Mouse (Mus musculus) layer of hippocampus, adult 2 months (tissue): ENCODE data around the gene H2-M10.6. TPM values are rescaled to one million over a fixed set of nuclear protein-coding genes. Genes with fewer than 3 reads are reported as not detected.

Source experiments
- DNase-seq, 2 experiments: peaks; one replicate each; pipeline ENCODE4 v3.0.0; 2022; ENCODE audit warnings: low spot score in 2 of 2
- H3K27ac ChIP-seq: fragments of 200-600 bp; 2 replicates; pipeline ENCODE4 v1.8.1; 2022
- H3K4me3 ChIP-seq: fragments of 200-600 bp; 2 replicates; pipeline ENCODE4 v1.8.1; 2022; ENCODE audit warnings: mild to moderate bottlenecking
- CTCF ChIP-seq: fragments of 200-600 bp; conservative IDR thresholded peaks from 2 replicates; pipeline ENCODE4 v1.8.1; 2022; ENCODE audit warnings: antibody characterized with exemption, mild to moderate bottlenecking, moderate library complexity
- total RNA-seq, 2 experiments: library from RNA; stranded (reverse); gene quantifications; 2 replicates each; pipeline ENCODE4 v1.2.3; 2021

H2-M10.6 gene
- total RNA-seq, 2 experiments from 2014 or later = not detected

DNA sequence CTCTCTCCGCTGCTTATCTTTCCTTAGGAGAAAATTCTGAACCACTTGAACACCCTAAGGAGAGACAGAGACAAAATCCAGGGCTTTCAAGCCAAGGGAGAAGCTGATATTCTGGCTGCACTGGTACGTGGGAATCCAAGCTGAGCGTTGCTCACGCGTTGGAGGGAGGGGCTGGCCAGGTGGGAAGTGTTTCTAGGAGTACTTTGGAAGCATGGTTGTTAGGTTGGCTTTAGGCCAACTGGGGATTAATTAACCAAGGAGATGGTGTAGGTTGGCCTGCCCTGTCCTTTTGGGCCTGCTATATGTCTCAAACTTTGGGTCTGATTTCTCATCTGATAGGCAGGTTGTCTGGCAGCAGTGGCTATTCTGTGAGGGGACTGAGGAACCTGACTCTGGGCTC, 39.2 kb downstream of the H2-M10.6 start:
- no peak for TF ChIP-seq CTCF
- no peak overlapping the region for H3K27ac ChIP-seq
- no peak overlapping the region for H3K4me3 ChIP-seq
- DNase-seq = no peak

DNA sequence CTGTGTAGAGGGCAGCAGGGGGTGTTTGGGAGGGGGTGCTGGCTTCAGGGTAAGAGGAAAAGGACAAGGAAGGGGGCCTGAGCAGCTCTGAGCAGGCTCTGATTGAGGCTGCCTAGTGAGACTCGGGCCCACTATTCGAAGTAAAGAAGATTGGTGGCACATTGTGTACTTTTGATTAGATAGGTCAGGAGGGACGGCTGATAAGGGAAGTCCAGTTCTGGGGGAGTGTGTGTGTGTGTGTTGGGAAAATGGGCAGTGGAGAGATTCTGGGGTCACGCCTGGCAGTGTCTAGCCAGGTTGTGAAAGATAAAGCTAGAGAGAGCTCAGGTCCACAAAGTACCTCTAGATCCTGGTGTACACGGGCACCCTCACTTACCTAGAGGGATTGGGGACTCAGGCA, 39.7 kb downstream of the H2-M10.6 start:
- no peak for TF ChIP-seq CTCF
- H3K27ac ChIP-seq = no peak overlapping the region
- H3K4me3 ChIP-seq = no peak overlapping the region
- DNase-seq = no peak

DNA sequence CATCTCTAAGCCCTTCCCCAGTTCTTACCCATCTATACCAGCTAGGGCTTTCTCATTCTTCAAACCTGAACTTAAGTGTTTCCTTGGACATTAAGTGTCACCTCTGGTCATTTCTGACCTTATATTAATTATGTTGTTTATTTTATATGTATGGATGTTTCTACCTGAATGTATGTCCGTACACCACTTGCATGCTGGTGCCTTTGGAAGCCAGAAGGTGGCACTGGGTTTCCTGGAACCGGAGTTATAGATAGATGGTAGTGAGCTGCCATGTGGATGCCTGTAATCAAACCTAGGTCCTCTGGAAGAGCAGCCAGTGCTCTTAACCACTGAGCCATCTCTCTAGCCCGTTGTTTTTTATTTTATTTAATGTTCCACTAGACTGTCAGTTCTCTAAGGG, 43.5 kb downstream of the H2-M10.6 start:
- DNase-seq = no peak
- H3K27ac ChIP-seq = no peak overlapping the region
- H3K4me3 ChIP-seq = no peak overlapping the region
- TF ChIP-seq CTCF = no peak

DNA sequence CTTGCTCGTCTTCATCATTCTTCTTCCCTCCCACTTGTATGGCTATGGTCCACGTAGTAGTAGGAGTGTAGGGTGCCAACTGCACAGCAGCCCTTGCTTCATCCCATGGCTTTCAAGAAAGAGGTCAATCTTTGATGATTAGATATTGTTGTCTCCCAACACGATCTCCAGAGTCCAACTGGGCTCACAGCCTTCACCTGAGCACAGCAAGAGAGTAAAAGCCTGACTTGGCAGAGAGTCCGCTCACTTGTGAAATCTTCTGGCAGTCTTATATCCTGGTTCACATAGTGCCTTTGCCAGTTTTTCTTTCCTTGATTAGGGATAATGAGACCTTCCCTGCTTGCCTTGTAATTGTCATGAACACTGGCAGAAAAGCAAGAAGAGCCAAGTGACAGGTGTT, 44.3 kb downstream of the H2-M10.6 start:
- no peak for TF ChIP-seq CTCF
- DNase-seq = no peak
- no peak overlapping the region for H3K27ac ChIP-seq
- H3K4me3 ChIP-seq = no peak overlapping the region

DNA sequence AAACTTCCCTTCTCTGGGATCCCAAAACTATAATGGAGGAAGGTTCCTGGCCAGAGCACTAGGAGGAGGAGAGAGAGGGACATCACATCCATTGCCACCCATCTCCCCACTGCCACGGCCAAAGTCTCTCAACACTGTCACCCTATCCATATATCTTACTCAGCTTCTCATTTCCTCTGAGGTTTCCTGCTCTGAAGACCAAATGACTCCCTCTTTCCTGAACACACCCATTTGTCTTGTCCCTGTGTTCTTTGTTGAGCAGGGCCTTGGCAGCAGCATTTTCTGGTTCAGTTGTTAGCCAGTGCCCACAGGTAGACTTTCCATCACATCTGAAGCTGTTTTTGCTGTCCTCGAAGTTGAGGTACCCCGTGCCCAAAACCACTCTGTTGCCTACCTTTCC, 46.2 kb downstream of the H2-M10.6 start:
- Histone ChIP-seq H3K4me3 (no peak overlapping the region), H3K27ac (no peak overlapping the region)
- no peak for TF ChIP-seq CTCF
- DNase-seq = no peak

DNA sequence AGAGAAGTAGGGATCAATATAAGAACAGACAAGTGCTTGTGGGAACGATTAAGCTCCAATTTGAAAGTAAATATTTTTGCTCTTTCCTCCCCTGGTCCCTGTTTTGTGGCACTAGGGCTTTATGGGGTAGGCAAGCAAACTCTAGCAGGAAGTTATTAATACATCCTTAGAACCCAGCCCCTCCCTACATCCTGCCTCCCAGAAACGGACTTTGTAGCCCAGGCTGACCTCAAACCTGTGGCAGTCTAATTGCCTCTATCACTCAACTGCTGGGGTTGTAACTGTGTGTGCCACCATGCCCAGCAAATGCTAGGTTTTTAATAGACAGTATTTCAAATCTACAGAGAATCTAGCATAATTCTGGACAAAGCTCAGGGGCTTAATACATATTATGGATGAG, 49.7 kb downstream of the H2-M10.6 start:
- Histone ChIP-seq H3K27ac (no peak overlapping the region), H3K4me3 (no peak overlapping the region)
- TF ChIP-seq CTCF = no peak
- DNase-seq = no peak

Other genes starting within 250 kb of the H2-M10.6 start
- not detected for gene H2-M9, start 169.5 kb upstream of the H2-M10.6 start, total RNA-seq
- not detected for gene H2-M1, start 140.0 kb upstream of the H2-M10.6 start, total RNA-seq
- gene H2-M10.5, start 39.3 kb upstream of the H2-M10.6 start, total RNA-seq = not detected
- 10 to 100 TPM; 22.5 to 26.1 TPM for gene Trim26, start 25.0 kb downstream of the H2-M10.6 start, total RNA-seq
- gene Trim15, start 55.0 kb downstream of the H2-M10.6 start, total RNA-seq = not detected
- not detected for gene Trim10, start 57.4 kb downstream of the H2-M10.6 start, total RNA-seq
- not detected for gene Trim40, start 78.0 kb downstream of the H2-M10.6 start, total RNA-seq
- gene Trim31, start 85.9 kb downstream of the H2-M10.6 start, total RNA-seq = under 1 TPM in 1 of 2 experiments, not detected in 1; 0.15 TPM
- gene Rnf39, start 130.7 kb downstream of the H2-M10.6 start, total RNA-seq = 1 to 10 TPM; 5.2 to 5.3 TPM
- 100 to 1,000 TPM; 132 to 139 TPM for gene Ppp1r11, start 139.6 kb downstream of the H2-M10.6 start, total RNA-seq
- 10 to 100 TPM; 30.6 to 34.5 TPM for gene Znrd1, start 146.4 kb downstream of the H2-M10.6 start, total RNA-seq
- gene Znrd1as, start 146.4 kb downstream of the H2-M10.6 start, total RNA-seq = 1 to 10 TPM; 6.2 to 7.3 TPM
- not detected for gene 2410137M14Rik, start 169.1 kb downstream of the H2-M10.6 start, total RNA-seq
- gene H2-M5, start 177.4 kb downstream of the H2-M10.6 start, total RNA-seq = 1 to 10 TPM in 1 of 2 experiments, under 1 TPM in 1; 0.37 to 1.2 TPM
- 10 to 100 TPM; 15.0 to 15.8 TPM for gene Zfp57, start 189.0 kb downstream of the H2-M10.6 start, total RNA-seq
- gene Mog, start 211.2 kb downstream of the H2-M10.6 start, total RNA-seq = 10 to 100 TPM; 42.6 to 45.6 TPM
- gene Gabbr1, start 233.8 kb downstream of the H2-M10.6 start, total RNA-seq = 100 to 1,000 TPM; 682 to 738 TPM